10 mouse cellular contexts compared by ENCODE assay signal in genomic region chr14:124410945-124411344, GRCm38 (mm10).
DNase-seq lines count a peak whose midpoint lies in the region; ATAC-seq and TF ChIP-seq lines count a peak whose summit lies in the region.
"Had no signal": no experiment of that assay in that cellular context is flagged by ENCODE, and none has a peak within 500 bp of the region (broad histone marks: within the 10 kb centered on the region; RNA-seq: fewer than 3 reads in every experiment).

No protein-coding gene starts in this region.

- no peak overlapping the region for H3K4me2 ChIP-seq in forebrain, postnatal 0 days (ENCODE audit: low read depth)
- H3K4me2 ChIP-seq in forebrain, embryonic 13.5 days, result no peak overlapping the region
- H3K4me2 ChIP-seq in liver, postnatal 0 days (ENCODE audit: low read depth, low read length), result no peak overlapping the region
- H3K4me2 ChIP-seq in liver, embryonic 11.5 days, result no peak overlapping the region
- H3K4me2 ChIP-seq: stomach, embryonic 15.5 days had no signal

- no peak for ATAC-seq in forebrain, postnatal 0 days
- no peak for ATAC-seq in forebrain, embryonic 13.5 days
- no peak for ATAC-seq in liver, postnatal 0 days
- no peak for ATAC-seq in liver, embryonic 11.5 days (replicated peaks; ENCODE audit: low FRiP score)
- ATAC-seq: activated CD4-positive, CD25-positive, alpha-beta regulatory T cell, adult 4 months had no signal

- H3K4me1 ChIP-seq in forebrain, postnatal 0 days (ENCODE audit: insufficient read depth), result no peaks in the 10 kb centered on the region
- H3K4me1 ChIP-seq in forebrain, embryonic 13.5 days, result no peaks in the 10 kb centered on the region
- H3K4me1 ChIP-seq in liver, postnatal 0 days (ENCODE audit: insufficient read depth), result no peaks in the 10 kb centered on the region
- H3K4me1 ChIP-seq in liver, embryonic 11.5 days (replicated peaks; ENCODE audit: control insufficient read depth, insufficient read depth, low read length), result no peaks in the 10 kb centered on the region
- H3K4me1 ChIP-seq: stomach, embryonic 15.5 days had no signal

- no peaks in the 10 kb centered on the region for H3K27me3 ChIP-seq in forebrain, postnatal 0 days (ENCODE audit: insufficient read depth, low read length)
- no peaks in the 10 kb centered on the region for H3K27me3 ChIP-seq in forebrain, embryonic 13.5 days
- H3K27me3 ChIP-seq in liver, postnatal 0 days (ENCODE audit: insufficient read depth, low read length), result no peaks in the 10 kb centered on the region
- no peaks in the 10 kb centered on the region for H3K27me3 ChIP-seq in liver, embryonic 11.5 days (replicated peaks; ENCODE audit: control insufficient read depth, insufficient read depth, low read length)
- H3K27me3 ChIP-seq: stomach, embryonic 15.5 days had no signal

- H3K36me3 ChIP-seq in forebrain, postnatal 0 days (ENCODE audit: insufficient read depth), result no peaks in the 10 kb centered on the region
- no peaks in the 10 kb centered on the region for H3K36me3 ChIP-seq in forebrain, embryonic 13.5 days (ENCODE audit: poor library complexity, severe bottlenecking)
- H3K36me3 ChIP-seq in liver, postnatal 0 days (replicated peaks; ENCODE audit: insufficient read depth, low read length), result no peaks in the 10 kb centered on the region
- no peaks in the 10 kb centered on the region for H3K36me3 ChIP-seq in liver, embryonic 11.5 days (ENCODE audit: control insufficient read depth, insufficient read depth, low read length)
- H3K36me3 ChIP-seq: stomach, embryonic 15.5 days had no signal

- intact Hi-C loops in left cerebral cortex, postnatal 25 days (cut with DNase I), result no loop called here

- 0% methylated on average over 1 of the region's 1 CpGs for WGBS in forebrain, postnatal 0 days
- 4% methylated on average over 1 of the region's 1 CpGs for WGBS in forebrain, embryonic 13.5 days
- 0% methylated on average over 1 of the region's 1 CpGs for WGBS in liver, postnatal 0 days (ENCODE audit: insufficient replicate concordance)
- WGBS in liver, embryonic 11.5 days, result 0% methylated on average over 1 of the region's 1 CpGs

- peak; percentile 70 for DNase-seq in forebrain, postnatal 0 days
- no peak for DNase-seq in liver, postnatal 0 days
- no peak for DNase-seq in liver, embryonic 11.5 days (ENCODE audit: low spot score)
- peak; percentile 51 for DNase-seq in R1 (ENCODE audit: low read depth, low spot score)
- peak; percentile 32 to 66 for DNase-seq in left cerebral cortex, postnatal 25 days (ENCODE audit: low spot score in 2 of 2)
- no peak for DNase-seq in spleen, postnatal 14 days (ENCODE audit: low spot score in 2 of 2)
- no peak for DNase-seq in gastrocnemius, postnatal 4 days (ENCODE audit: low spot score in 2 of 2)

- H3K27ac ChIP-seq in forebrain, postnatal 0 days (ENCODE audit: low read depth, low read length), result no peak overlapping the region
- H3K27ac ChIP-seq in forebrain, embryonic 13.5 days, result no peak overlapping the region
- no peak overlapping the region for H3K27ac ChIP-seq in liver, postnatal 0 days (ENCODE audit: low read depth)
- no peak overlapping the region for H3K27ac ChIP-seq in liver, embryonic 11.5 days (ENCODE audit: low read depth, low read length)
- H3K27ac ChIP-seq: stomach, embryonic 15.5 days had no signal

- TF ChIP-seq EP300 in liver, postnatal 0 days (IDR thresholded peaks at IDR 0.05; ENCODE audit: low read depth), result no peak

- peak; percentile 76 for TF ChIP-seq CTCF in forebrain, postnatal 0 days (IDR thresholded peaks at IDR 0.05; ENCODE audit: low read depth)
- TF ChIP-seq CTCF in liver, postnatal 0 days (IDR thresholded peaks at IDR 0.05; ENCODE audit: low read depth), result peak; percentile 65

- no peak overlapping the region for H3K4me3 ChIP-seq in forebrain, postnatal 0 days (ENCODE audit: low read depth, low read length)
- H3K4me3 ChIP-seq in forebrain, embryonic 13.5 days, result no peak overlapping the region
- no peak overlapping the region for H3K4me3 ChIP-seq in liver, postnatal 0 days (ENCODE audit: low read depth, low read length)
- H3K4me3 ChIP-seq in liver, embryonic 11.5 days (ENCODE audit: low read depth, low read length), result no peak overlapping the region
- H3K4me3 ChIP-seq: stomach, embryonic 15.5 days had no signal

- no peak overlapping the region for H3K9ac ChIP-seq in forebrain, postnatal 0 days
- no peak overlapping the region for H3K9ac ChIP-seq in forebrain, embryonic 13.5 days
- no peak overlapping the region for H3K9ac ChIP-seq in liver, postnatal 0 days (replicated peaks)
- H3K9ac ChIP-seq in liver, embryonic 11.5 days (ENCODE audit: low read depth, low read length), result no peak overlapping the region
- H3K9ac ChIP-seq: stomach, embryonic 15.5 days had no signal

- no peaks in the 10 kb centered on the region for H3K9me3 ChIP-seq in forebrain, postnatal 0 days (ENCODE audit: low read length)
- H3K9me3 ChIP-seq in forebrain, embryonic 13.5 days (replicated peaks), result no peaks in the 10 kb centered on the region
- H3K9me3 ChIP-seq in liver, postnatal 0 days (ENCODE audit: low read length), result no peaks in the 10 kb centered on the region
- no peaks in the 10 kb centered on the region for H3K9me3 ChIP-seq in liver, embryonic 11.5 days (ENCODE audit: control insufficient read depth, low read length)
- H3K9me3 ChIP-seq: stomach, embryonic 15.5 days had no signal

Comparison
In these comparisons a context has a peak if more than half of its experiments do, and no peak if none do; other contexts are left out.
1. DNase-seq: peak in forebrain, postnatal 0 days (single experiment), R1 (single experiment) and left cerebral cortex, postnatal 25 days (2 of 2); none in liver, postnatal 0 days (single experiment), liver, embryonic 11.5 days (single experiment), spleen, postnatal 14 days (0 of 2) and gastrocnemius, postnatal 4 days (0 of 2).